Mouse (Mus musculus) heart, adult 11 months (tissue): Measurements from ENCODE around the gene Fgfr2.

Experiments
- DNase-seq: peaks from one replicate; pipeline ENCODE4 v3.0.0; 2022

Fgfr2 gene

DNA sequence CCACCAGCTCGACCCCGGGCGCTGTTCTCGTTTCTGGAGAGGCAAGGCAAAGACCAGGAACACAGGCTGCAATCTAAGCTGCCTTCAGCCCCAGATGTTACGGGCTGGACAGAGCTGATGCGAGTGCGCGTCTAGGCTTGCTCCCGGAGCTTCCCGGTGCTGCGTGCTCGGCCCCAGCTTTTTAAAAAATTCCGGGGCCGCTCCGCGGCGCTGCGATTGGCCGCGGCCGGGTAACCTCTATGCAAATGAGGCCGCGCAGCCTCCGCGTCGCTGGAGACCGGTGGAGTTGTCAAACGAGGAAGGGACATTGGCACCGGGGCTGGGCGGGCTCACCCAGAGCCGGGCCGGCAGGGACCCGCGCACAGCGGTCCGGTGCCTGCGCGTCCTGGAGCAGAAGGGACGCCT is 1569.4 kb downstream of the Fgfr2 start:
- DNase-seq, result peak; percentile 93

DNA sequence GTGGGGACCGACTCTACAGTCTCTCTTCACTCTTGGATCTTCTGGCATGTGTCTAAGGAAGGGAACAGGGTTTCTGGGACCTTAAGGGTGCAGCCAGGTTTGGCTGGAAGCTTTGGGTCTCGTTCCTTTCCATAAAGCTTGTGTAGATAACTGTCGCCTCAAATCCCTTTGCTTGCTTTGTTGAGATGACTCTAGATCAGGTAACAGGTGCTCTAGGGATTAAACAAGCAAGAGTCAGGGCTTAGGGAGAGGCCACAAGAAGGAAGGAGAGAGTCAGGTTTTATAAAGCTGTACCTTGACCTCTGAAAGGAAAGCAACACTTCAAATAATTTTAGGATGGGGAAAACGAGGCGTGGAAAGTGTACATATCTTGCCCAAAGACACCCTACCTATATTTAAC is 1570.4 kb downstream of the Fgfr2 start:
- no peak for DNase-seq

DNA sequence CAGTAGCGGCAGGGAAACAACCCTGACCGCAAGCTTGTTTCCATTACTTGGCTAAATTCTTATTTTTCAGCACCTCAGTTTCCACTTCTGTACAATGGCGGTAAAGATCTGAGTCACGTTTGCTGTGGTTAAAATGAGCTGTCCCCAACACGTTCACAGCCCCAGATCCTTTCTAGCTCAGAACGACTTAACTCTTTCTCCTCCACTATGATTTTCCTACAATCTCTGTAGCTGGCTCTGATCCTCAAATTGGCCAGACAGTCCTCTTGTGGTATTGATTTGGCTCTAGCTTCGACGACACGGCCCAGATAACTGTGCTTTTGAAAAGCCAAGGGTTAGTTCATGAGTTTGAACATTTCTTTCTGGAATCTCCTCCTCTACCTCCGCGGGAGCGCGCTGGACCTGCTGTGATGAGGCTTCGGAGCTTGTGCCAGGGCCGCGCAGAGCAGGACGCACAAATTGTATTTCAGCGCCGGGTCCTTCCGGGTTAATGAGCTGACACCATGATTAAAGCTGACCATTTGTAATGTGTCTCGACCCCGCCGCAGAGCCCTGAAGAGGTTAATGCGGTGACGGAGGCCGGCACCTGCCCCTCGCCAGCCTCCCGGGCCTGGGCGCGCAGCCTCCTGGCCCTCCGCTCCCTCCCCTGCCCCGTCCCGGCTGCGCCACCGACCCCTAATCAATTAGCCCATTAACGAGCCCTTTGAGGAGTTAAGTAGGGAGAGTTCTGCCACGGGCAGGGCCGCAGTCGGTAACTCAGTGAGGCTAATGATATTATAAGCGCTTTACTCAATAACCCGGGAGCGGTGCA is 1571.0 kb downstream of the Fgfr2 start:
- DNase-seq, result no peak

DNA sequence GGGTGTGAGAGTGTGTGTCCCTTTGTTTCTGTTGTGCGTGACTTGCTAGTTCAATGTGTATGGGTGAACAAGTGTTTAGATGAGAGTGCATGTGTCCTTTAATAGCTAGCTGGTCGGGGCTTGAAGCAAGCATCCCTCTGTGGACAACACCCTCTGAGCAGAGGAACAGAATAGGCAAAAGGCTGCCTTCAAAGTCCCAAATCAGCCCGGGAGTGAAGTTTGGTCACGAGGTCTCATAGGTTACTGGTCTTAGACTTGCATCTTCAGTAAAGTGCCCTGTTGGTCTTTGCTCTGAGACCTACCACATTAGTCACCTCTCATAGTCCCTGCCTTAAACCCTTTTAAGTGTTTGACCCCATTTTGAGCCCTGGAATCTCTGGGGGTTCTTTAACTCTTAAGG is 1571.7 kb downstream of the Fgfr2 start:
- DNase-seq, result no peak

DNA sequence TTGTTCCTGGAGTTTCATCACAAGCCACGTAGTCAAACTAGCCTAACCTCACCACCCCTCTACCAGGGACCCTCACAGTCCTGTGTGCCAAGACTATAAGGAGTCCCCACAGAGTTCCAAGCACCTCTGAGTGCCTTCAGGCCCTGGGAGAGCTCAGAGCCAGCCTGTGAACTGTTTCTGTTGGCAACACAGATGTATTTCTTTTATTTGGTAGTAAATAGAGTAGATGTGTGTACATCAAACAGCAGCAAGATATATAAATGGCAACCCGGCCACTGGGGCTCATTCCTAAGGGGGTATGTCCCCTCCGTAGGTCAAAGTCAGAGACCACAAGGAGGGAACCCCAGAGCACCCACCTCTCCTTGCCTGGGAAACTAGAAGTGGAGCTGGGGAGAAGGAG is 1574.7 kb downstream of the Fgfr2 start, which contains the start of gene Hmx2:
Gene Hmx2 (plus strand): TSS at position 301 of the 400 bp plus-strand sequence.
- no peak for DNase-seq

DNA sequence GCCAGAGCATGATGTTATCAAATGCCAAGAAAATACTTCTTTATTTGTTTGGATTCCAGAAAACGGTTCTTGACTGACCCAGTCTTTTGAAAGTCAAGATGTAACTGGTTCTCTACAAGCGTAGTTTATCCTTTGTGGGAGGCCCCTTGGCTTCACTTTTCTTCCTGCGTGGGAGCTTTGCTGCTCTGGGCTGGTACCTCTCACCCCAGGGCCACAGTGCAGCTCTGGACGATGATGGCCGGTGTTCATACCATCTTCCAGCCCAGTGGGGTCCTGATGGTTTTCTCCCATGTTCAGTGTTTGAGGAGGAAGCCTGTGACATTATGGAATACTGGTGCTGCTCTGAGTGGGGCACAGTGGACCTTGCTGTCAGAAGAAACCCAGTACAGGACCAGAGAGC is 1575.7 kb downstream of the Fgfr2 start:
- no peak for DNase-seq

DNA sequence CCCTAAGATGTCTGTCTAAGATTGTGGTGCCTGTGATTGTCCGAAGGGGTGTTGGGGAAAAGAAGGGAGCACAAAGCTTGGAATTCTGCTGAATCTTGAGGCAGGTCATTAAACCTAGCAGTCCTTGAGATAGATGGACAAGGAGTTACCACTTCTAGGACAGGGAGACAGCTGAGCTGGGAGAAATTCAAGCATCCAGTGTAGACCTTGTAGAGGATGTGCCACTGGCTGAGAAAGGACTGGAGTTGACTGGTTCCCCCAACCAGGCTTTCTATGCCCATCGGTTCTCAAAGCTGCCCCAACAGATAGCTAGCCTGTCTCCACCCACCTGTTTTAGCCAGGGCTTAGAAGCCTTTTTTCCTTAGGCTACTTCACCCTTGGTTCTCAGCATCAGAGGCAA is 1576.7 kb downstream of the Fgfr2 start:
- no peak for DNase-seq

DNA sequence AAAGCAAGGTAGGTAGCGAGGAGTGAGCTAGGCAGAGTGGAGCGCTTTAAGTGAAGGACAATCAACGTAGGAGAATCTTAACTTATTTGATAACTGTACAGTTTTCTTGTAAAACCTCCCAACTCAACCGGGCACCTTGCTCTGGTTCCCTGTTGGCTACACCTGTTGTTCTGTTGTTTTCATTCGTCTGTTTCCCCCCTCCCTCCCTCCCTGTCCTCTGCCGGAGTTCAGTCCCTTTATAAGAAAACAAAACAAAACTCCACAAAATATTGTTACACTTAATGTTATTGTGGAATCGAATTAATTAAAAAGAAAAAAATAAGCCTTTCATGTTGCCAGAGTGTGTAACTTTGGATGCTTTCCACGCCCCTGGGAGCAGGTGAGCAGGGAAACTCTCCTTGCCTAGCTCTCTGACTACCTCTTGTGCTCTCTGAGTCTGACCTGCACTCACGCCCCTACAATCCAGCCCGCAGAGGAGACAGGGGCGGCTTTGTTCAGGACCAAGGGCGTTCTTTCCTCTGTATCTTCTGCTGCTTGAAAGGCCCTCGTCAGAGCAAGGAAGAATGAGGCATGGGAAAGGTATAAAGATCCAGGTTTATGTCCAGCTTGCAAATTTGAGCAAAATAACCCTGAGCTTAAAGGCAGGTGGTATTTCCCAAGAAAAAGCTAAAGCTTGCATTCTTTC is 1577.3 kb downstream of the Fgfr2 start:
- DNase-seq, result no peak

DNA sequence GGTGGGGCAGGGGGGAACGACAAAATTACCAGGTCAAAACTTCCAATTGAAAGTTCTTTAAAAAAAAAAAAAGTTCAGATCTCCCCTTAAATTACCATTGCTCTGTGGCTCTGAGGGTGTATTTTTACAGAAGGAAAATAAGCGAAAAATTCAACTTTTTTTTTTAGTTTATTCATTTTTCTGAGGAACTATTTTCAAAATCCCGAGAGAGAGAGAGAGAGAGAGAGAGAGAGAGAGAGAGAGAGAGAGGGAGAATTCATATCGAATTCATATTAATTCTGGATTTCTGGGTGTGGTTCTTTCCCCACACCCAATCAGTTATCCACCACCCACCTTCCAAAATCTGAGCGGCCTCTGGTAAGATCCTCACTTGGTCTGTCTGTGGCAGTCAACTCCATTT is 1578.3 kb downstream of the Fgfr2 start:
- DNase-seq, result no peak

DNA sequence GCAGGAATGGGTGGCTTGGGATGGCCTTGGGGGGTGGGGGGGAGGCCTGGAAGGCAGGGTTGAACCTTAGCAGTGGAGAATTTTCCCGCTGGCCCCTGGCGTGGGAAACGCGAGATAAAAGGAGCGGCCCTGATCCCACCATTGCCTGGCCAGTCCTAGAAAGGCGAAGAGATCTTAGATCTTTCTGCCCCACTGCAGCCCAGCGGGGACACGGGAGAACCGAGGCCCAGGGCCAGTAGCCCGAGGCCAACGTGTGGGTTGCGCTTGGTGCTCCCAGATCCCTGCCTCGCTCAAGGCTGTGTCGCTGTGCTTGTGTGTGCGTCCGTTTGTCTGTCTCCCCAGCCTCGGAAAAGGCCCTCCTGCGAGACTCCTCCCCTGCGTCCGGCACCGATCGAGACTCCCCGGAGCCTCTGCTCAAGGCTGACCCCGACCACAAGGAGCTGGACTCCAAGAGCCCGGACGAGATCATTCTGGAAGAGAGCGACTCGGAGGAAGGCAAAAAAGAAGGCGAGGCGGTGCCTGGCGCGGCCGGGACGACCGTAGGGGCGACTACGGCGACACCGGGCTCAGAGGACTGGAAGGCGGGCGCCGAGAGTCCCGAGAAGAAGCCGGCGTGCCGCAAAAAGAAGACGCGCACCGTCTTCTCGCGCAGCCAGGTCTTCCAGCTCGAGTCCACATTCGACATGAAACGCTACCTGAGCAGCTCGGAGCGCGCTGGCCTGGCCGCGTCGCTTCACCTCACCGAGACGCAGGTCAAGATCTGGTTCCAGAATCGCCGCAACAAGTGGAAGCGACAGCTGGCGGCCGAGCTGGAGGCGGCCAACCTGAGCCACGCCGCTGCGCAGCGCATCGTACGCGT is 1579.3 kb downstream of the Fgfr2 start:
- peak; percentile 89 for DNase-seq

DNA sequence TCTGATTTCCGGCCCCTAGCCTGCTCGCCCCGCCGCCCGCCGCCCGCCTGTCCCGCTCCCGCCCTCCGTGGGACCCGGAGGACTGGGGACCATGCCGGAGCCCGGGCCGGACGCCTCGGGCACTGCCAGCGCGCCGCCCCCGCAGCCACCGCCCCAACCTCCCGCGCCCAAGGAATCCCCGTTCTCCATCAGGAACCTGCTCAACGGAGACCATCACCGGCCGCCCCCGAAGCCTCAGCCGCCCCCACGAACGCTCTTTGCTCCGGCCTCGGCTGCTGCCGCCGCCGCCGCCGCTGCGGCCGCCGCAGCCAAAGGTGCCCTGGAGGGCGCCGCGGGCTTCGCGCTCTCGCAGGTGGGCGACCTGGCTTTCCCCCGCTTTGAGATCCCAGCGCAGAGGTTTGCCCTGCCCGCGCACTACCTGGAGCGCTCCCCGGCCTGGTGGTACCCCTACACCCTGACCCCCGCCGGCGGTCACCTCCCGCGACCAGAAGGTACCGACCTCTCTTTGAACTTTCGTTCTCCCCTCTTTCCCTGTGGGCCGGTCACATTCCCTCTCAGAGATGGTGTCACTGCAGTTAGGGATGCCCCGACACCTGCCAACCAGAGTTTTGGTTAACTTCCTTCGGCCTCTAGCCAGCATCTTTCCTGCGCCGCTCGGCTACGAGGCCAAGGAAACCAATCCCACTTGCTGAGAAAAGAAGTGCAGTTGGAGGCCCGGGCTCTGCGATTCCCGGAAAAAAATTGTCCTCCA is 1580.1 kb downstream of the Fgfr2 start:
- DNase-seq, result peak; percentile 89

DNA sequence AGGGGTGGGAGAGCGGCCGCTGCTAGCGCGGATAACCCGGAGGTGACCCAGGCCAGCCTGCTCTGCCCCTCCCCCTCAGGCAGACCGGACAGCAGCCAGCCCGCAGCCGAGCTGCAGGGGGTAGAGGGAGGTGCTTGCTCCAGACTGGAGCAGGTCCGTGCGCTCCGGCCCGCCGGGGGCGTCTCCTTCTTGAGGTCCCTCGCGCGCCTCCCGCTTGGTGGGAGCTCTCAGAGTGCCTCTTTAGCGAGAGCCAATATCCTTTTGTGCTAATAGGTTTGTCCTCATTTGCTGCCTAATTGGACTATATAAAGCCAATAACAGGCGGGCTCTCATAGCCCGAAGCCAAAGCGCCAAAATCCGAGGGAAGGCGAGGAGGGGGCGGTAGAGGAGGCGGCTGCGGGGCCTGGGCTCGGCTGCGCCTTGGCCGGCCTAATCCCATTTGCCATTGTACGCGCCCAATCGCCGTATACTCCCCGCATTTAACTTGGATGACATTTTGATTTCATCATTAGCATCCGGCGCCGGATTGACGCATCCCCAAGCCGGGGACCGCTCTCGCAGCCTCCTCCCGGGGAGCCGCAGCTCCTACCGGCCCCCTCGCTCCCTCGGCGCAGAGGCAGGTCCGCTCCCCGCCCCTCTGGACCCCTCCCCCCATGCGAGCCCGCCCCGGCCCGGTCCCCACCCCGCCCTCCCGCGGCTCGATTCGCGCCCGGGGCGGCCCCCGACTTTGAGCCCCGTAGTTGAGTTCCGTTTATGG is 1580.9 kb downstream of the Fgfr2 start, which contains the start of gene Hmx3:
Gene Hmx3 (plus strand): TSS at position 753 of the 757 bp plus-strand sequence.
- DNase-seq, result peak; percentile 90

DNA sequence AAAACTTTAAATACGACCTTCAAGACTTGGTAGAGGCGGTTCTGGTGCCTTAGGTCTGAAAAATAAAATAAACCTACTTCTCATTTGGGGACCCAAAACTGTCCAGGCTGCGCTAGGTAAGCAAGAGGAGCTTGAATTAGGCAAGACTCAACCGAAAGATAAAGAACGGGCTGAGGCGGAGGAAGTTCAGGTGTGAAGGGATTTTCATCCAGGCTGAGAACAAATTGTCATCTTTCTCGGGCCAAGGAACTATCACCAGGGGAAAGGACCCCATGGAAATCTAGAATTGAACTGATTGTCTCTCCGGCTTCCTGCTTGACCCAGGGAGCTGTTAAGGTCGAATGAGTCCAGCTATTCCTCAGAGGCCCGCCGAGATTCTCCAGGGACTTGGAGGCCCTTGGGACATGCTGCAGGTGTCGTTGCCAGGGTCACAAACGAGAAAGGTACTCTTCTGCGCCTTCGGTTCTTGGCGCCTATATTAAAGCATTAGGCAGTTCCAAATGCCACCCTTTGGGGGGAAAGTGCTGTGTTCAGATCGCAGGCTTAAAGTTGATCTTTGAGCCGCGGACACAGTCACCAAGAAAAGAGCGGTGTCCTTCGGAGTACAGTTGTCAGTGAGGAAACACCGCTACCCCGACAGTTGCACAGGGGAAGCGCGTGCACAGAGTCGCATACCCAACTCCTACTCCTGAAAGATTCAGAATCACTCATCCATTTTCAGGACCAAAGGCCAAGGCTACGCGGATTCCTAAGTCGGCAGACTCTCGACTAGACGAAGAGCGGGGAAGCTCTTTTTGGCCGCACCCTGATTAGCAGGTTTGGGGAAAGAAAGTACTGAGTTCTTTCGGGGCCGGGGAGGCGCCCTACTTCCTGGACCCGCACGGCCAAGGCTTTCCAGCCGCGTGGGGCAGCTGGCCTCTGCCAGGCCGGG is 1581.7 kb downstream of the Fgfr2 start:
- DNase-seq, result no peak

DNA sequence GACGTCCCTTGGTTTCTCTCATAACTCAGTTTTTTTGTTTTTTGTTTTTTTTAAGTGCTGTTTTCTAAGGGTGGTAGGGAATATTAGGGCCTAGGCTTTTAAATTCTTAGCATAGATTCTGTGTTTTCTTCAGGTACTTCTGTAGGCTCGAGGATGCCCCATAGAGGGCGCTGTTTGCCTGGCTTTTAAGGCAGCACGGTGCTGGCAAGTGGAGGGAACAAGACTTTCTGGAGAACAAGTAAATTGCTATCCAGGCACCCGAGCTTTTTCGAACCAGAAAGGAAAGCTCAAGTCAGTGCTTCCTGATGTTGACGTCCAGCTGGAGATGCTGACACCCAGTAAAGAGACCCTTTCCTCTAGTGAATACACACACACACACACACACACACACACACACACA is 1583.2 kb downstream of the Fgfr2 start:
- DNase-seq, result peak; percentile 95

DNA sequence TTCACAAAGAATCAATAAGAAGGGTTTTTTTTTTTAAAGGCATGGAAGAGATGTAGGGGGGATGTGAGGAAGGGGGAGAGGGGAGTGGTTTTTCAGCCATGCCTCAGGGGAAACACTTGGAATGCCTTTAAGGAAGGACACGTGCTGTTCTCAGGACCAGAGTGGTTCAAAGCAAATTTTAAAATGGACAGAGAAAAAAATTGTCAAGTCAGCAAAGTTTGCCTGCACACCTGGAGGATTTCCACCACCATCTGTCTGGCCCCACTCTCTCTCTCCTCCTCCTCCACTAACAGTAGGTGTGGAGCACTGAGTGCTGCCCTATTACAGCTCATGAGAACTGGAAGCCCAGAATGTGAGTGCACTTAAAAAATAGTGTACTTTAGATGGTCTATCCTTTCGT is 1619.4 kb downstream of the Fgfr2 start:
- no peak for DNase-seq

DNA sequence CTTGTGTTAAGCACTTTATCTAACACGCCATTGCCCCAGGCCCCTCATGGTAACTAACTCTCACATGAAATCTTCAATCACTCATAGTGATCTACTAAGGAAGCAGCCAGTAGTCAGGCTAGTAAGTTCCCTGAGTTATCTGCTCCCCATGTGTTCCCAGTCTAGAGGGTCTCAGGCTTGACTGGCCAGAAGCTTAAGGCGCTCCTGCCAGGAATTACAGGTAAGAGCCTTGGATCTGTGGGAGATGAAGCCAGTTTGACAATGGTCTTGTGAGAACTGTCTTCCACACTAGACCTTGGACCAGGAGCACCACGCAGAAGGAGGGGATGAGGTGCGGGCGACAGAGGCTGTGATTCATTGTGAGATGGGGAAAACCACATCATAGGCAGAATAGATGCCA is 1644.7 kb downstream of the Fgfr2 start:
- DNase-seq, result peak; percentile 83

DNA sequence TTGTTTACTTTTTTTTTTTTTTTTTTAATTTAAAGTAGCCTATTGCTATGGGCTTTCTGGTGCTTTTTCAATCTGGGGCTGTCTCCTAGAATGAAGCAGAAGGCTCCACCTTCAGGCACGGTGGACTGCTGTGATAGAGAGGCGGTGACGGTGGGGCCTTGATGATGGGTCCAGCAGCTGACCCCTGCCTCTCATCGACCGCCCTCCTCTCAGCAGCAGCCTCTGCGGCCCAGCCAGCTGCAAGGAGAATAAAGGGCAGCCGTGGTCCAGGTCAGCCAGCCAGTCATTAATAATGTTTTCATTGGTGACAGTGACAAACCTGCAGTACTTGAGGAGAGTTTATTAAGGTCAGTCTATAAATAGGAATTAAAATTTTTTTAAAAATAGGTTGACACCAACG is 1646.0 kb downstream of the Fgfr2 start:
- peak; percentile 83 for DNase-seq

DNA sequence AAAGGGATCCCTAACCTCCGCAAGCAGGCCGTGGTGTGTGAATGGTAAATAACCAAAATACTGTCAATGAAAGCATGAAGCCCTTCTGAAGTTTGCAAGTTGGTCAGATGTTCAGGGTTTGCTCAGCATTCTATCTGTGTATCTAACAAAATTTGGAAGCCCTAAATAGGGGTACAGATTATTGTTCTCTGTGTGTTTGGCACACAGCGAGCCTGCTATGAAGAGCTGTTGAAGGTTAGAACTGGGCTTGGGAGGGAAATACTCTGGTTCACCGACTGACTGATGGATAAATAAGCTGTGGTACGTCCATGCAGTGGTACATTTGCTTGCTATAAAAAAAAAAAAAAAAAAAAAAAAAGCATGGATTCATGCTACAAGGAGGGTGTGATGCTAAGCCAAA is 1651.6 kb downstream of the Fgfr2 start:
- DNase-seq, result peak; percentile 52

DNA sequence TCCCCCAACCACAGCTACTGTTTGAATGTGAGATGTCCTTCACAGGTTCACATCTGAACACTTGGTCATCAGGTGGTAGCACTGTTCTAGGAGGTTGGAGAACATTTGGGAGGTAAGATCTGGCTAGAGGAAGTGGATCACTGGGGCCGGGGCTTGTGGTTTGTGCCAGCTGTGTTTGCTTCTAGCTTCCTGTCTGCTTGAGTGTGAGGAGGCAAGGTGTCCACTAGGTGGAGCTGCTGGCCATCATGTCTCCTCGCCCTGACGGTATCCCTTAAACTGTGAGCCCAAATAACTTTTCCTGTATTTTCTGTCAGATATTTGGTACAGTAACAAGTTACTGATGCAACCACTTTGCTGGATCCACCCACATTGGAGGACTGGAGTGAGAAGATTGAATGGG is 1653.6 kb downstream of the Fgfr2 start:
- peak; percentile 64 for DNase-seq

DNA sequence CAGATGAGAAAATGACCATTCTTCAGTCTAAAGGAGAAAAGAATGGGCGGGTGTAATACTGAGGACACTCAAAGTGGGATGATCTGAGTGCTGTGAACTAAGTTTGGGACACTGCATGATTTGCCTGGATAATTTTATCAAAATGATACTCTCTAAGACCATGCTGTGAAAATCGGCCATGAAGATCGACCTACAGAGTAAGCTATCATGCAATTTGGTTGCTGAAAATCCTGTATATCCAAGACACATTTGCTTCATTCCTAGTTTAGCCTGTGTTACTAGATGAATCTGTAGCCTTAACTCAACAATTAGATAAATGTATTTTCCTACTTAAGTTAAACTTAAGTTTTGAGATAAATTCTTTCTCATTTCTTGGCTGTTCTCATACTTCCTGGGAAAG is 1655.8 kb downstream of the Fgfr2 start:
- DNase-seq, result peak; percentile 52

DNA sequence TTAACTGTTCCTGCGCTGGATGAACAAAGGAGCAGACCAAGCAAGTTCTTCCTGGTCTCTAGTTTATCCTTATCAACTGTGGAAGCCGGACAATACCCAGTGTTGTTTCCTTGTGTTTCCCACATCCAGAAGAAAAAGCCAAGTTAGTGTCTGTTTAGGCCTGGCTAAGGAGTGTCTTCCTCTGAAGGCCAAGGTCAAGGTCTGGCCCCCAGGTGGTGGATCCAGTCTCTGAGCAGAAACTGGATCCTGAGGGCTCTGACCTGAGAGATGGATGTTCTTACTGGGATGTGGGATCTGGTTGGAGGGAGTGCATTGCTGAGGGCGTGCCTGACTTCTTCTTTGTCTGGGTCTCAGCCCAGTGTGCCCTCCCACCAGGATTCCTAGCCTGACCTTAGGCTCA is 1657.4 kb downstream of the Fgfr2 start:
- DNase-seq, result peak; percentile 40
